8 mouse cellular contexts compared by ENCODE assay signal in the genomic region with DNA sequence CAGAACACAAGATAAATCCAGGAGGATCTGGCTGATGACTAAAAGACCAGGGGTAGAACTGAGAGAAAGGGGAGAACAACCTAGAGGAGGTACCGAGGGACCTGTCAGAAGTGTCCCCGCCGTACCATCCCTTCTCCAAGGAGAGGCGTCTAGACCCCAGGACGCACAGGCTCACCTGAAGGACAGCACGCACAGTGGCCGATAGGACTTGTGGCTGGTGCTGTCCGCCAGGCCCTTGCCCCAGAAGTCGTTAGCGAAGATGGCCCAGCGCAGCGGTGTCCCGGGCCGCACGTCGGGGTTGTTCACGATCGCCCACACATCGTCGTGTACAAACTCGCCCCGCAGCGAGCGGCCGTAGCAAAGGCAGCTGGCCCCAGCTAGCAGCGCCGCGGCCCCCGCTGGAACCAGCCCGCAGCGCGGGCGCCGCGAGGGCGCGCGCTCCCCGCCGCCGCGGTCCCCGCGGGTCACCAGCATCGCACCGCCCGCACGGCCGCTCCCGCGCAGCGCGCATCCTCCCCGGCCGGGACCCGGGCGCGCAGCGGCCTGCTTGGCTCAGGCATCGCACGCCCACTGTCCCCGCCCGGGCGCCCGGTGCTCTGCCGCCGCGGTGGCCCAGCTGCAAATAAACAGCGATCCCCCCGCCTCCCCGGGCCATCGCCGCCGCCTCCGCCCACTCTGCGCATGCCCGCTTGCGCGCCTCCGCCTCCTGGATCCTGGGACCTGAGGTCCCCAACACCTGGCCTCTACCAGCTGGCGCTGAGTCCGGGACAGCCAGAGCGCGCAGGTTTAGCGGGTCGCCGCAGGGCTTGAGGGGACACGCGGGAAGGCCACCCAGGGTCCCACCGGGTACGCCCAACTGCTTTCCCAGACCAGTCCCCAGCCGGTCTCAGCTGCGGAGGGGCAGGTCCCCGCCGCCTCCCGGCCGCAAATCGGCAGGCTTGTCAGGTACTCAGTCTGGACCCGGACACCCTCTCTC. TPM values are rescaled to one million over a fixed set of nuclear protein-coding genes. Genes with fewer than 3 reads are reported as not detected.
A peak's percentile ranks its signal among the peaks of the same experiment; 100 is the strongest.
DNase-seq lines count a peak whose midpoint lies in the region; ATAC-seq and TF ChIP-seq lines count a peak whose summit lies in the region.

A gene (minus strand): TSS at position 664 of the 976 bp plus-strand sequence.

- peak; percentile 81 for ATAC-seq in forebrain, embryonic 14.5 days
- peak; percentile 71 for ATAC-seq in heart, embryonic 16.5 days (replicated peaks; ENCODE audit: extremely low read depth, insufficient read depth, low FRiP score)
- ATAC-seq in liver, postnatal 0 days, result peak; percentile 72

- peak; percentile 67 to 72 for DNase-seq in left cerebral cortex, adult 18-20 months (ENCODE audit: low spot score in 2 of 2)
- DNase-seq in left cerebral cortex, adult 11 months (ENCODE audit: low spot score), result no peak
- peak; percentile 58 for DNase-seq in forebrain, embryonic 14.5 days (ENCODE audit: low spot score)
- peak; percentile 78 to 88 for DNase-seq in kidney, postnatal 25 days
- DNase-seq in liver, postnatal 0 days, result peak; percentile 69
- DNase-seq in testis, postnatal 14 days (ENCODE audit: low spot score), result peak; percentile 54

- peaks cover 4% of the 10 kb centered on the region for H3K4me1 ChIP-seq in forebrain, embryonic 14.5 days (ENCODE audit: control insufficient read depth, insufficient read depth, low read length)
- H3K4me1 ChIP-seq in heart, embryonic 16.5 days (ENCODE audit: control insufficient read depth, insufficient read depth, low read length), result peaks cover 15% of the 10 kb centered on the region
- peaks cover 8% of the 10 kb centered on the region; the same call in 1 of the 2 replicates for H3K4me1 ChIP-seq in liver, postnatal 0 days (ENCODE audit: insufficient read depth)
- H3K4me1 ChIP-seq in olfactory bulb, adult 2 months (ENCODE audit: control insufficient read depth, insufficient read depth, low read length), result peaks cover 9% of the 10 kb centered on the region

- H3K9me3 ChIP-seq in forebrain, embryonic 14.5 days (replicated peaks; ENCODE audit: control insufficient read depth, low read length), result no peaks in the 10 kb centered on the region
- peaks cover 4% of the 10 kb centered on the region; the same call in 1 of the 2 replicates for H3K9me3 ChIP-seq in heart, embryonic 16.5 days (replicated peaks; ENCODE audit: control insufficient read depth, low read length)
- H3K9me3 ChIP-seq in liver, postnatal 0 days (ENCODE audit: low read length), result peaks cover 2% of the 10 kb centered on the region; the same call in 1 of the 2 replicates

- peak within 1 kb of the TSS; percentile 33; the same call in 1 of the 2 replicates for H3K27ac ChIP-seq in forebrain, embryonic 14.5 days (ENCODE audit: low read depth, low read length)
- H3K27ac ChIP-seq in heart, embryonic 16.5 days (ENCODE audit: low read length), result no peak within 1 kb of the TSS
- H3K27ac ChIP-seq in liver, postnatal 0 days (ENCODE audit: low read depth), result no peak within 1 kb of the TSS
- H3K27ac ChIP-seq in olfactory bulb, adult 2 months (ENCODE audit: insufficient read depth, low read depth, low read length), result peak within 1 kb of the TSS; percentile 80

- H3K36me3 ChIP-seq in forebrain, embryonic 14.5 days (ENCODE audit: control insufficient read depth, insufficient read depth, low read length), result no peaks in the 10 kb centered on the region
- H3K36me3 ChIP-seq in heart, embryonic 16.5 days (ENCODE audit: control insufficient read depth, insufficient read depth), result no peaks in the 10 kb centered on the region
- no peaks in the 10 kb centered on the region for H3K36me3 ChIP-seq in liver, postnatal 0 days (replicated peaks; ENCODE audit: insufficient read depth, low read length)

- WGBS in forebrain, embryonic 14.5 days, result under 1% methylated on average over 94 of the region's 99 CpGs
- WGBS in heart, embryonic 16.5 days, result under 1% methylated on average over 96 of the region's 99 CpGs
- 1% methylated on average over 78 of the region's 99 CpGs for WGBS in liver, postnatal 0 days (ENCODE audit: insufficient replicate concordance)
- WGBS in olfactory bulb, adult 2 months, result under 1% methylated on average over 99 of the region's 99 CpGs

- TF ChIP-seq EP300 in liver, postnatal 0 days (IDR thresholded peaks at IDR 0.05; ENCODE audit: low read depth), result no peak

- H3K4me2 ChIP-seq in forebrain, embryonic 14.5 days (ENCODE audit: low read length), result peak within 1 kb of the TSS; percentile 94
- peak within 1 kb of the TSS; percentile 73 for H3K4me2 ChIP-seq in heart, embryonic 16.5 days (ENCODE audit: low read depth, low read length)
- peak within 1 kb of the TSS; percentile 92 for H3K4me2 ChIP-seq in liver, postnatal 0 days (ENCODE audit: low read depth, low read length)

- peaks cover 15% of the 10 kb centered on the region; the same call in 1 of the 2 replicates for H3K27me3 ChIP-seq in forebrain, embryonic 14.5 days (replicated peaks; ENCODE audit: control insufficient read depth, insufficient read depth, low read length)
- 0 out of 2 replicates have a peak, but pooled peaks cover 3% of the 10 kb centered on the region for H3K27me3 ChIP-seq in heart, embryonic 16.5 days (ENCODE audit: control insufficient read depth, insufficient read depth, low read length)
- peaks cover 50% of the 10 kb centered on the region for H3K27me3 ChIP-seq in liver, postnatal 0 days (ENCODE audit: insufficient read depth, low read length)

- TF ChIP-seq POLR2A in olfactory bulb, adult 2 months (IDR thresholded peaks at IDR 0.05; ENCODE audit: insufficient read depth, low read depth, low read length), result peak; percentile 46; the same call in 1 of the 2 replicates

- H3K9ac ChIP-seq in forebrain, embryonic 14.5 days (ENCODE audit: low read length), result peak within 1 kb of the TSS; percentile 75
- H3K9ac ChIP-seq in heart, embryonic 16.5 days (ENCODE audit: low read length), result peak within 1 kb of the TSS; percentile 71
- H3K9ac ChIP-seq in liver, postnatal 0 days (replicated peaks), result peak within 1 kb of the TSS; percentile 48

- peak within 1 kb of the TSS; percentile 64 for H3K4me3 ChIP-seq in forebrain, embryonic 14.5 days (ENCODE audit: low read depth, low read length)
- peak within 1 kb of the TSS; percentile 62 for H3K4me3 ChIP-seq in heart, embryonic 16.5 days (ENCODE audit: low read length)
- H3K4me3 ChIP-seq in liver, postnatal 0 days (ENCODE audit: low read depth, low read length), result peak within 1 kb of the TSS; percentile 59
- peak within 1 kb of the TSS; percentile 85 for H3K4me3 ChIP-seq in olfactory bulb, adult 2 months (ENCODE audit: insufficient read depth, low read depth, low read length)

- TF ChIP-seq CTCF in liver, postnatal 0 days (IDR thresholded peaks at IDR 0.05; ENCODE audit: low read depth), result no peak
- TF ChIP-seq CTCF in olfactory bulb, adult 2 months (IDR thresholded peaks at IDR 0.05; ENCODE audit: insufficient read depth, low read depth, low read length), result no peak

RNA-seq across cellular contexts. Expression of the gene that starts here (rescaled TPM):
- total RNA-seq in left cerebral cortex, adult 18-20 months (2021), result 10 to 100 TPM; 52.2 to 54.7 TPM
- 1.3 and 2.3 TPM in 2 replicates for polyA plus RNA-seq in forebrain, embryonic 14.5 days (2014; fragmentation: Nextera tagmentation; extraction: Ambion mirVana)
- 1.7 and 3.3 TPM in 2 replicates for polyA plus RNA-seq in heart, embryonic 16.5 days (2015; fragmentation: Nextera tagmentation; extraction: Ambion mirVana)
- 0.11 and 0.12 TPM in 2 replicates for polyA plus RNA-seq in liver, postnatal 0 days (2015; fragmentation: Nextera tagmentation; extraction: Ambion mirVana)
- 92.0 TPM in 1 of 2 replicates, not detected in the other for polyA plus RNA-seq in olfactory bulb, adult 2 months (2012; ENCODE audit: insufficient read depth, insufficient read length, low replicate concordance, missing spikeins)

Comparison
In these comparisons a context has a peak if more than half of its experiments do, and no peak if none do; other contexts are left out.
1. Peak in DNase-seq, ATAC-seq, H3K4me3 ChIP-seq, H3K9ac ChIP-seq and H3K4me2 ChIP-seq in liver, postnatal 0 days; RNA of the gene not detected or under 1 TPM.
2. H3K27ac ChIP-seq: peak in forebrain, embryonic 14.5 days (single experiment) and olfactory bulb, adult 2 months (single experiment); none in heart, embryonic 16.5 days (single experiment) and liver, postnatal 0 days (single experiment).
3. Peak in every context shown above with its lines, with median percentiles within 50 percentile points of each other: ATAC-seq, H3K4me2 ChIP-seq, H3K4me3 ChIP-seq and H3K9ac ChIP-seq.